Mouse (Mus musculus): ENCODE results near the gene Elmo1.

DNA sequence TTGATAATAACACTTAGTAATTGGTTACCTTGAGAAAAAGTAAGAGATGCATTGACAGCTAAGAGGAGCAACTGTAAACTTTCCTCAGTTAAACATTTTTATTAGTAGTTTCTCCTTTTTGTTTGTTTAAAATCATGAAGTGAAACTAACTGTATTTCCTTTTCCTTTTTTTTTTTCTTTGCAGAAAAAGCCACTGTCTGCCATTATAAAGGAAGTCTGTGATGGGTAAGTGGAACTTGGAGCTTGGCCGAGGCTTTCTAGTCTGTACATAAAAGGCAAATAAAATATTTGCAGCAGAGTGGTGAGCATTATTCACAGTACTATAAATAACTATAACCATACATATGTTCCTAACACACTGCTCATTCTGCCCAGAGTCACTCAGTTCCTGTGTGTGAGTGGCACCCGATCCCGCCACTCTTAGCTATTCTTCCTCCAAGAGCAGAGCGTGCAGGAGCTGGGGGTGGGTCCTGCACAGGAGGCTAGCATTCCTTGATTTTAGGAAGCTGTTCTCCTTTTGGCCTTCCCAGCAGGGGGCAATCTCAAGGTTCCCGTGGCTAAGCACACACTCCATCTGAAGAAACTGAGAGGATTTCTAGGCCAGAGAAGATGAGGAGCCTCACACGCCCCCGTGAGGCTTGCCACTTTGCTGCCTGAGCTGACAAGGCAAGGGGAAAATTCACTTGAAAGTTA lies 117.7 kb downstream of the Elmo1 start:
- TF ChIP-seq CTCF (IDR thresholded peaks at IDR 0.05; ENCODE audit: control insufficient read depth, insufficient read depth, insufficient read length) (no peak), CEBPB (IDR thresholded peaks at IDR 0.05; ENCODE audit: low read depth) (no peak)

All from C2C12 (cell line).